Mouse (Mus musculus): ENCODE results near the gene Fbn1. TPM values are rescaled to one million over a fixed set of nuclear protein-coding genes. Genes with fewer than 3 reads are reported as not detected.

The Fbn1 gene
- polyA plus RNA-seq, 1 experiment from 2014 or later, result 33.7 TPM

GRCm38 (mm10) chr2:125506316-125507054 lies 1.3 kb downstream of the Fbn1 start:
- peak overlapping the region; percentile 73 for H3K4me3 ChIP-seq (replicated peaks; ENCODE audit: low read length)
- peak overlapping the region; percentile 79 for H3K9ac ChIP-seq (ENCODE audit: low read length)
- peak overlapping the region; percentile 61 for H3K4me2 ChIP-seq (ENCODE audit: low read depth, low read length)
- peak; percentile 91 for ATAC-seq (ENCODE audit: insufficient read depth, low FRiP score)
- under 1% methylated on average over 37 of the region's 37 CpGs for WGBS
- no peaks in the 10 kb centered on the region for H3K9me3 ChIP-seq (replicated peaks; ENCODE audit: control insufficient read depth, low read length)
- H3K36me3 ChIP-seq (ENCODE audit: control insufficient read depth, insufficient read depth, low read length), result no peaks in the 10 kb centered on the region
- H3K27ac ChIP-seq (ENCODE audit: low read length), result peak overlapping the region; percentile 94
- peaks cover 9% of the 10 kb centered on the region; the same call in 1 of the 2 replicates for H3K4me1 ChIP-seq (ENCODE audit: control insufficient read depth, insufficient read depth, low read length)
- peaks cover 14% of the 10 kb centered on the region for H3K27me3 ChIP-seq (ENCODE audit: control insufficient read depth, insufficient read depth, low read length)

GRCm38 (mm10) chr2:125505746-125506315 lies 2.0 kb downstream of the Fbn1 start:
- H3K4me2 ChIP-seq (ENCODE audit: low read depth, low read length), result peak overlapping the region; percentile 61
- peak overlapping the region; percentile 73 for H3K4me3 ChIP-seq (replicated peaks; ENCODE audit: low read length)
- no peaks in the 10 kb centered on the region for H3K36me3 ChIP-seq (ENCODE audit: control insufficient read depth, insufficient read depth, low read length)
- peaks cover 9% of the 10 kb centered on the region; the same call in 1 of the 2 replicates for H3K4me1 ChIP-seq (ENCODE audit: control insufficient read depth, insufficient read depth, low read length)
- WGBS, result under 1% methylated on average over 48 of the region's 48 CpGs
- H3K27ac ChIP-seq (ENCODE audit: low read length), result peak overlapping the region; percentile 94
- H3K27me3 ChIP-seq (ENCODE audit: control insufficient read depth, insufficient read depth, low read length), result peaks cover 14% of the 10 kb centered on the region
- peak overlapping the region; percentile 79 for H3K9ac ChIP-seq (ENCODE audit: low read length)
- H3K9me3 ChIP-seq (replicated peaks; ENCODE audit: control insufficient read depth, low read length), result no peaks in the 10 kb centered on the region
- ATAC-seq (ENCODE audit: insufficient read depth, low FRiP score), result peak; percentile 66

GRCm38 (mm10) chr2:125505006-125505745 lies 2.6 kb downstream of the Fbn1 start, which contains the start of gene Gm9913:
TSS of gene Gm9913 (plus strand) at chr2:125505089.
- Histone ChIP-seq H3K9me3 (replicated peaks; ENCODE audit: control insufficient read depth, low read length) (no peaks in the 10 kb centered on the region), H3K27ac (ENCODE audit: low read length) (peak within 1 kb of the TSS; percentile 94), H3K27me3 (ENCODE audit: control insufficient read depth, insufficient read depth, low read length) (peaks cover 14% of the 10 kb centered on the region), H3K36me3 (ENCODE audit: control insufficient read depth, insufficient read depth, low read length) (no peaks in the 10 kb centered on the region), H3K9ac (ENCODE audit: low read length) (peak within 1 kb of the TSS; percentile 79), H3K4me2 (ENCODE audit: low read depth, low read length) (peak within 1 kb of the TSS; percentile 61), H3K4me1 (ENCODE audit: control insufficient read depth, insufficient read depth, low read length) (peaks cover 9% of the 10 kb centered on the region; the same call in 1 of the 2 replicates), H3K4me3 (replicated peaks; ENCODE audit: low read length) (peak within 1 kb of the TSS; percentile 73)
- 1% methylated on average over 45 of the region's 45 CpGs for WGBS
- peak; percentile 14; the same call in 1 of the 2 replicates for ATAC-seq (ENCODE audit: insufficient read depth, low FRiP score)

- no peak overlapping the region; the same call in 1 of the 2 replicates for H3K27ac ChIP-seq (ENCODE audit: low read length)
- no peak overlapping the region for H3K4me3 ChIP-seq (replicated peaks; ENCODE audit: low read length)
- ATAC-seq (ENCODE audit: insufficient read depth, low FRiP score), result no peak
- H3K4me2 ChIP-seq (ENCODE audit: low read depth, low read length), result no peak overlapping the region
- no peaks in the 10 kb centered on the region for H3K36me3 ChIP-seq (ENCODE audit: control insufficient read depth, insufficient read depth, low read length)
- peaks cover 10% of the 10 kb centered on the region for H3K27me3 ChIP-seq (ENCODE audit: control insufficient read depth, insufficient read depth, low read length)
- H3K9ac ChIP-seq (ENCODE audit: low read length), result no peak overlapping the region
- peaks cover 6% of the 10 kb centered on the region; the same call in 1 of the 2 replicates for H3K4me1 ChIP-seq (ENCODE audit: control insufficient read depth, insufficient read depth, low read length)
- H3K9me3 ChIP-seq (replicated peaks; ENCODE audit: control insufficient read depth, low read length), result no peaks in the 10 kb centered on the region
Observed at GRCm38 (mm10) chr2:125501526-125501925, 6.3 kb downstream of the Fbn1 start.

- H3K4me2 ChIP-seq (ENCODE audit: low read depth, low read length), result no peak overlapping the region
- no peak overlapping the region for H3K4me3 ChIP-seq (replicated peaks; ENCODE audit: low read length)
- no peaks in the 10 kb centered on the region for H3K9me3 ChIP-seq (replicated peaks; ENCODE audit: control insufficient read depth, low read length)
- WGBS, result 88% methylated on average over 7 of the region's 7 CpGs
- H3K27ac ChIP-seq (ENCODE audit: low read length), result no peak overlapping the region
- peaks cover 5% of the 10 kb centered on the region; the same call in 1 of the 2 replicates for H3K4me1 ChIP-seq (ENCODE audit: control insufficient read depth, insufficient read depth, low read length)
- H3K36me3 ChIP-seq (ENCODE audit: control insufficient read depth, insufficient read depth, low read length), result no peaks in the 10 kb centered on the region
- no peak overlapping the region for H3K9ac ChIP-seq (ENCODE audit: low read length)
- no peaks in the 10 kb centered on the region for H3K27me3 ChIP-seq (ENCODE audit: control insufficient read depth, insufficient read depth, low read length)
- no peak for ATAC-seq (ENCODE audit: insufficient read depth, low FRiP score)
Observed at GRCm38 (mm10) chr2:125498216-125498615, 9.6 kb downstream of the Fbn1 start.

- no peak overlapping the region for H3K27ac ChIP-seq (ENCODE audit: low read length)
- no peaks in the 10 kb centered on the region for H3K27me3 ChIP-seq (ENCODE audit: control insufficient read depth, insufficient read depth, low read length)
- no peaks in the 10 kb centered on the region for H3K9me3 ChIP-seq (replicated peaks; ENCODE audit: control insufficient read depth, low read length)
- no peak overlapping the region for H3K4me3 ChIP-seq (replicated peaks; ENCODE audit: low read length)
- H3K4me2 ChIP-seq (ENCODE audit: low read depth, low read length), result no peak overlapping the region
- no peaks in the 10 kb centered on the region for H3K36me3 ChIP-seq (ENCODE audit: control insufficient read depth, insufficient read depth, low read length)
- ATAC-seq (ENCODE audit: insufficient read depth, low FRiP score), result no peak
- 90% methylated on average over 5 of the region's 5 CpGs for WGBS
- peaks cover 3% of the 10 kb centered on the region; the same call in 1 of the 2 replicates for H3K4me1 ChIP-seq (ENCODE audit: control insufficient read depth, insufficient read depth, low read length)
- no peak overlapping the region for H3K9ac ChIP-seq (ENCODE audit: low read length)
Observed at GRCm38 (mm10) chr2:125496696-125497095, 11.1 kb downstream of the Fbn1 start.

- Histone ChIP-seq H3K4me3 (replicated peaks; ENCODE audit: low read length) (no peak overlapping the region), H3K9me3 (replicated peaks; ENCODE audit: control insufficient read depth, low read length) (no peaks in the 10 kb centered on the region), H3K9ac (ENCODE audit: low read length) (no peak overlapping the region), H3K4me1 (ENCODE audit: control insufficient read depth, insufficient read depth, low read length) (0 out of 2 replicates have a peak, but pooled peaks cover 3% of the 10 kb centered on the region), H3K36me3 (ENCODE audit: control insufficient read depth, insufficient read depth, low read length) (no peaks in the 10 kb centered on the region), H3K27me3 (ENCODE audit: control insufficient read depth, insufficient read depth, low read length) (no peaks in the 10 kb centered on the region), H3K4me2 (ENCODE audit: low read depth, low read length) (no peak overlapping the region), H3K27ac (ENCODE audit: low read length) (peak overlapping the region; percentile 64; the same call in 1 of the 2 replicates)
- peak; percentile 75; the same call in 1 of the 2 replicates for ATAC-seq (ENCODE audit: insufficient read depth, low FRiP score)
- 49% methylated on average over 20 of the region's 20 CpGs for WGBS
Observed at GRCm38 (mm10) chr2:125494831-125495812, 12.7 kb downstream of the Fbn1 start.

GRCm38 (mm10) chr2:125494291-125494690 lies 13.5 kb downstream of the Fbn1 start:
- H3K27ac ChIP-seq (ENCODE audit: low read length), result no peak overlapping the region
- no peak overlapping the region for H3K9ac ChIP-seq (ENCODE audit: low read length)
- no peaks in the 10 kb centered on the region for H3K9me3 ChIP-seq (replicated peaks; ENCODE audit: control insufficient read depth, low read length)
- WGBS, result 90% methylated on average over 2 of the region's 2 CpGs
- ATAC-seq (ENCODE audit: insufficient read depth, low FRiP score), result no peak
- no peak overlapping the region for H3K4me2 ChIP-seq (ENCODE audit: low read depth, low read length)
- no peaks in the 10 kb centered on the region for H3K27me3 ChIP-seq (ENCODE audit: control insufficient read depth, insufficient read depth, low read length)
- H3K4me1 ChIP-seq (ENCODE audit: control insufficient read depth, insufficient read depth, low read length), result 0 out of 2 replicates have a peak, but pooled peaks cover 3% of the 10 kb centered on the region
- no peak overlapping the region for H3K4me3 ChIP-seq (replicated peaks; ENCODE audit: low read length)
- no peaks in the 10 kb centered on the region for H3K36me3 ChIP-seq (ENCODE audit: control insufficient read depth, insufficient read depth, low read length)
